Mouse (Mus musculus): ENCODE results near the gene Gm49368.

GRCm38 (mm10) chr7:128080012-128080411 is 17.5 kb downstream of the Gm49368 start:
- TF ChIP-seq NANOG (IDR thresholded peaks at IDR 0.05; ENCODE audit: borderline replicate concordance, low read length) (peak; percentile 53), POU5F1 (IDR thresholded peaks at IDR 0.05; ENCODE audit: borderline replicate concordance, low read length) (no peak)
